Mouse (Mus musculus) stomach, embryonic 16.5 days (tissue): ENCODE measurements at regions not wholly inside any gene's neighbourhood (a gene's known extent, or its start where the extent isn't known, plus 50 kb on each side); places are given as distances from the start of the nearest gene placed in this dataset.

ENCODE experiments used
- ATAC-seq: fragments of 200-750 bp; cut with Nextera tagmentation; 2 replicates; pipeline ENCODE4 v1.8.0; 2017; ENCODE audit warnings: moderate number of reproducible peaks, moderate TSS enrichment; ENCODE audit not compliant: insufficient read depth, low FRiP score
- H3K27ac ChIP-seq: fragments of 300-500 bp; sonication (generic); 2 replicates; pipeline ENCODE4 v1.5.1; 2014; ENCODE audit warnings: low read length
- H3K27me3 ChIP-seq: fragments of 300-500 bp; sonication (generic); 2 replicates; pipeline ENCODE4 v1.6.1; 2014; ENCODE audit warnings: low read length, control low read depth, mixed read lengths; ENCODE audit not compliant: control insufficient read depth, insufficient read depth
- H3K36me3 ChIP-seq: fragments of 300-500 bp; sonication (generic); 2 replicates; pipeline ENCODE4 v1.6.1; 2014; ENCODE audit warnings: low read length; ENCODE audit not compliant: control insufficient read depth, insufficient read depth
- H3K4me1 ChIP-seq: fragments of 300-500 bp; sonication (generic); 2 replicates; pipeline ENCODE4 v1.6.1; 2014; ENCODE audit warnings: low read length, control low read depth, mixed read lengths; ENCODE audit not compliant: control insufficient read depth, insufficient read depth
- H3K4me2 ChIP-seq: fragments of 300-500 bp; sonication (generic); 2 replicates; pipeline ENCODE4 v1.6.1; 2014; ENCODE audit warnings: low read depth, low read length, mixed read lengths
- H3K4me3 ChIP-seq: fragments of 300-500 bp; sonication (generic); replicated peaks from 2 replicates; pipeline ENCODE4 v1.5.1; 2014; ENCODE audit warnings: mild to moderate bottlenecking, low read length
- H3K9ac ChIP-seq: fragments of 300-500 bp; sonication (generic); 2 replicates; pipeline ENCODE4 v1.6.1; 2014; ENCODE audit warnings: low read length
- H3K9me3 ChIP-seq: fragments of 300-500 bp; sonication (generic); replicated peaks from 2 replicates; pipeline ENCODE4 v1.6.1; 2016; ENCODE audit warnings: low read length, control low read depth; ENCODE audit not compliant: control insufficient read depth
- WGBS: fragments of 180-500 bp; shearing (Covaris S2); extraction: QIAGEN DNeasy Blood & Tissue Kit; methylation state at CpG from one replicate; pipeline ENCODE4 v1.1.7; 2014; 5-methylcytosine and 5-hydroxymethylcytosine counted together

GRCm38 (mm10) chr2:47894806-47895205 is 919.1 kb upstream of the Acvr2a start:
- no peaks in the 10 kb centered on the region for H3K9me3 ChIP-seq
- no peak overlapping the region for H3K4me3 ChIP-seq
- H3K27me3 ChIP-seq, result no peaks in the 10 kb centered on the region
- H3K9ac ChIP-seq, result no peak overlapping the region
- H3K4me1 ChIP-seq, result no peaks in the 10 kb centered on the region
- H3K27ac ChIP-seq, result no peak overlapping the region
- ATAC-seq, result no peak
- no peak overlapping the region for H3K4me2 ChIP-seq
- H3K36me3 ChIP-seq, result no peaks in the 10 kb centered on the region

GRCm38 (mm10) chr2:47914270-47914669 is 899.6 kb upstream of the Acvr2a start:
- no peaks in the 10 kb centered on the region for H3K9me3 ChIP-seq
- no peak overlapping the region for H3K9ac ChIP-seq
- WGBS, result 60% methylated on average over 1 of the region's 1 CpGs
- no peak for ATAC-seq
- H3K4me1 ChIP-seq, result no peaks in the 10 kb centered on the region
- H3K27ac ChIP-seq, result no peak overlapping the region
- no peaks in the 10 kb centered on the region for H3K36me3 ChIP-seq
- no peak overlapping the region for H3K4me2 ChIP-seq
- H3K4me3 ChIP-seq, result no peak overlapping the region
- no peaks in the 10 kb centered on the region for H3K27me3 ChIP-seq

- Histone ChIP-seq H3K27ac (no peak overlapping the region), H3K9ac (no peak overlapping the region), H3K27me3 (no peaks in the 10 kb centered on the region), H3K36me3 (no peaks in the 10 kb centered on the region), H3K4me2 (no peak overlapping the region), H3K4me3 (no peak overlapping the region), H3K4me1 (no peaks in the 10 kb centered on the region), H3K9me3 (no peaks in the 10 kb centered on the region)
- 78% methylated on average over 4 of the region's 4 CpGs for WGBS
- ATAC-seq, result no peak
Observed at GRCm38 (mm10) chr2:47914986-47915485, 898.9 kb upstream of the Acvr2a start.

- H3K27ac ChIP-seq, result no peak overlapping the region
Observed at GRCm38 (mm10) chr2:47922965-47923364, 890.9 kb upstream of the Acvr2a start.

GRCm38 (mm10) chr2:47926620-47927019 is 887.3 kb upstream of the Acvr2a start:
- H3K27ac ChIP-seq, result no peak overlapping the region
- no peak overlapping the region for H3K4me3 ChIP-seq
- no peak for ATAC-seq
- H3K9ac ChIP-seq, result no peak overlapping the region
- H3K4me2 ChIP-seq, result no peak overlapping the region
- no peaks in the 10 kb centered on the region for H3K27me3 ChIP-seq
- no peaks in the 10 kb centered on the region for H3K4me1 ChIP-seq
- no peaks in the 10 kb centered on the region for H3K36me3 ChIP-seq
- H3K9me3 ChIP-seq, result no peaks in the 10 kb centered on the region

More at GRCm38 (mm10) chr2:47922965-47923364, 890.9 kb upstream of the Acvr2a start:
- Histone ChIP-seq H3K4me3 (no peak overlapping the region), H3K36me3 (no peaks in the 10 kb centered on the region), H3K9ac (no peak overlapping the region), H3K4me2 (no peak overlapping the region), H3K27me3 (no peaks in the 10 kb centered on the region), H3K4me1 (no peaks in the 10 kb centered on the region), H3K9me3 (no peaks in the 10 kb centered on the region)
- ATAC-seq, result no peak

GRCm38 (mm10) chr2:47945061-47945460 is 868.8 kb upstream of the Acvr2a start:
- H3K9me3 ChIP-seq, result no peaks in the 10 kb centered on the region
- no peak overlapping the region for H3K27ac ChIP-seq
- H3K27me3 ChIP-seq, result no peaks in the 10 kb centered on the region
- ATAC-seq, result no peak
- H3K4me2 ChIP-seq, result no peak overlapping the region
- no peaks in the 10 kb centered on the region for H3K4me1 ChIP-seq
- H3K36me3 ChIP-seq, result no peaks in the 10 kb centered on the region
- no peak overlapping the region for H3K9ac ChIP-seq
- H3K4me3 ChIP-seq, result no peak overlapping the region

- Histone ChIP-seq H3K9me3 (no peaks in the 10 kb centered on the region), H3K27me3 (no peaks in the 10 kb centered on the region), H3K4me3 (no peak overlapping the region), H3K4me1 (no peaks in the 10 kb centered on the region), H3K27ac (no peak overlapping the region), H3K4me2 (no peak overlapping the region), H3K36me3 (no peaks in the 10 kb centered on the region), H3K9ac (no peak overlapping the region)
- ATAC-seq, result no peak
- WGBS, result 48% methylated on average over 1 of the region's 1 CpGs
Observed at GRCm38 (mm10) chr2:47991132-47991531, 822.8 kb upstream of the Acvr2a start.

GRCm38 (mm10) chr2:47994185-47994584 is 819.7 kb upstream of the Acvr2a start:
- no peak for ATAC-seq
- Histone ChIP-seq H3K27ac (no peak overlapping the region), H3K9ac (no peak overlapping the region), H3K4me2 (no peak overlapping the region), H3K9me3 (no peaks in the 10 kb centered on the region), H3K4me1 (no peaks in the 10 kb centered on the region), H3K4me3 (no peak overlapping the region), H3K36me3 (no peaks in the 10 kb centered on the region), H3K27me3 (no peaks in the 10 kb centered on the region)
- WGBS, result 85% methylated on average over 5 of the region's 5 CpGs

- no peak overlapping the region for H3K9ac ChIP-seq
- H3K4me3 ChIP-seq, result no peak overlapping the region
- H3K27ac ChIP-seq, result no peak overlapping the region
- no peaks in the 10 kb centered on the region for H3K4me1 ChIP-seq
- H3K27me3 ChIP-seq, result no peaks in the 10 kb centered on the region
- no peak overlapping the region for H3K4me2 ChIP-seq
- no peak for ATAC-seq
- H3K9me3 ChIP-seq, result no peaks in the 10 kb centered on the region
- WGBS, result 90% methylated on average over 6 of the region's 6 CpGs
- no peaks in the 10 kb centered on the region for H3K36me3 ChIP-seq
Observed at GRCm38 (mm10) chr2:48001230-48001629, 812.7 kb upstream of the Acvr2a start.
